Mouse (Mus musculus) neural tube, postnatal 0 days (tissue): ENCODE data around the gene Olfr284. TPM values are rescaled to one million over a fixed set of nuclear protein-coding genes. Genes with fewer than 3 reads are reported as not detected.

Experiments used
- polyA plus RNA-seq: library from polyadenylated mRNA; unstranded; fragments of >200 nt; fragmentation: Nextera tagmentation; extraction: Ambion mirVana; gene quantifications from 2 replicates; pipeline ENCODE4 v1.2.1, GENCODE M21; 2015

Gene Olfr284
- not detected in 2 replicates for polyA plus RNA-seq

GRCm38 (mm10) chr15:98340887-98341286 lies at the start of gene Olfr284:
Gene Olfr284, minus strand, starts transcription at chr15:98340987.

GRCm38 (mm10) chr15:98380846-98381245 lies 40.1 kb upstream of the Olfr284 start, which contains the start of gene Olfr283:
Gene Olfr283, minus strand, starts transcription at chr15:98380946.

GRCm38 (mm10) chr15:98317177-98317724 lies 23.5 kb downstream of the Olfr284 start, which contains the start of gene Olfr285:
Gene Olfr285, minus strand, starts transcription at chr15:98317353.

DNA sequence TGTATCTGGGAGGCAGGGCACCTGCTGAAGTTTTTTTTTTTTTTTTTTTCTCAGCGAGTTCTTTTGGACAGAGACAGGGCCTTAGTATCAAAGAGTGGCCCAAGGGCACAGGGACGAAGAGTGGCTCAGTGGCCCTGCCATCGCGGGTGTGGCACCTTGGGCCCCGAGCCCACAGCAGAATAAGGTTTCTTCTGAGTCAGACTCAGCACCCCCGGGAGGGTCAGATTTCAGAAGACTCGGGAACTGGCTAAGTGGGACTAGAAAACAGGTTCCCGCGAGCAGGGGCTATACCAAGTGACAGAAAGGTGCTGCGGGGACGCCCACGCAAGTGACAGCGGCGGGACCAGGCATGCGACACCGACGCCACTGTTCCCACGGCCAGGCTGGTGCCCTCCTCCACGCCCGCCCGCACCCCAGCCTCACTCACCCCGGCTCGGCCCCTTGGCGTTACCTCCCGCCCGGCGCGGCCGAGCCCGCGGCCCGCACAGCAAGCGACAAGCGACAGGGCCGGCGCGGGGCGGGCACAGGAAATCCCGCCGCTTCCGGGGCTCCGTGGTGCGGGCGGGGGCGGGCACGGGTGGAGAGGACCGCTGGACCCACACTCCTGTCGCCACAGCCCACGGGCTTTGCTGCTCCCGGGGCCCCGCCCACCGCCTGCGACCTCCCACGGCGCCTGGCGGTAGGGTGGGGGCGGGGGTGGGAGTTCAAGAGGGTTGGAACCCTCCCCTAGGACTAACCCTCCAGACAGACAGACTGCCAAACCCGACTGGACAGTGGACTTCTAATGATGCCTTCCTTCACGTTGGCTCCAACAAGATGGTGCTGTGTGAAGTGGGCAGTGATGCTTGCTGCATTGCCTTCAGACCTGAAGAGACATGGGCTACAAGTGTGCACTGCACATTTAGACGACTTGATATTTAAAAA lies 44.9 kb downstream of the Olfr284 start, which contains the start of gene Zfp641:
Gene Zfp641, minus strand, starts transcription at position 534 of the 924 bp plus-strand sequence.

Other genes with a start within 250 kb of the Olfr284 start
- gene Pfkm, start 248.4 kb downstream of the Olfr284 start, polyA plus RNA-seq = 93.8 and 101 TPM in 2 replicates
- 12.5 and 13.7 TPM in 2 replicates for gene Senp1, start 247.2 kb downstream of the Olfr284 start, polyA plus RNA-seq
- 58.5 and 60.2 TPM in 2 replicates for gene Asb8, start 175.4 kb downstream of the Olfr284 start, polyA plus RNA-seq
- gene Ccdc184, start 173.8 kb downstream of the Olfr284 start, polyA plus RNA-seq = 106 and 120 TPM in 2 replicates
- gene Olfr288, start 145.4 kb downstream of the Olfr284 start, polyA plus RNA-seq = 0.36 TPM in 1 of 2 replicates, not detected in the other
- gene Gm44579, start 120.0 kb downstream of the Olfr284 start, polyA plus RNA-seq = 0.45 TPM in 1 of 2 replicates, not detected in the other
- 6.5 TPM in 2 replicates for gene Olfr287, start 119.9 kb downstream of the Olfr284 start, polyA plus RNA-seq
- gene Olfr286, start 106.5 kb downstream of the Olfr284 start, polyA plus RNA-seq = not detected in 2 replicates
- not detected in 2 replicates for gene H1fnt, start 83.7 kb downstream of the Olfr284 start, polyA plus RNA-seq
- 8.0 and 9.8 TPM in 2 replicates for gene Zfp641, start 44.8 kb downstream of the Olfr284 start, polyA plus RNA-seq
- not detected in 2 replicates for gene Olfr285, start 23.6 kb downstream of the Olfr284 start, polyA plus RNA-seq
- not detected in 2 replicates for gene Olfr283, start 40.0 kb upstream of the Olfr284 start, polyA plus RNA-seq
- not detected in 2 replicates for gene Olfr282, start 90.2 kb upstream of the Olfr284 start, polyA plus RNA-seq
- 0.14 TPM in 1 of 2 replicates, not detected in the other for gene Olfr281, start 111.6 kb upstream of the Olfr284 start, polyA plus RNA-seq
- gene OR5BS1P, start 128.9 kb upstream of the Olfr284 start, polyA plus RNA-seq = not detected in 2 replicates
- not detected in 2 replicates for gene Lalba, start 141.7 kb upstream of the Olfr284 start, polyA plus RNA-seq
- gene Olfr279, start 151.4 kb upstream of the Olfr284 start, polyA plus RNA-seq = not detected in 2 replicates
- gene Kansl2, start 193.3 kb upstream of the Olfr284 start, polyA plus RNA-seq = 80.5 and 87.7 TPM in 2 replicates
- 40.5 and 42.5 TPM in 2 replicates for gene Ccnt1, start 229.9 kb upstream of the Olfr284 start, polyA plus RNA-seq
- not detected in 2 replicates for gene 4930415O20Rik, start 230.0 kb upstream of the Olfr284 start, polyA plus RNA-seq